Mouse (Mus musculus) lung, postnatal 0 days (tissue): ENCODE measurements around the gene Fzd2. TPM values are rescaled to one million over a fixed set of nuclear protein-coding genes. Genes with fewer than 3 reads are reported as not detected.

Source experiments
- ATAC-seq: fragments of 200-750 bp; cut with Nextera tagmentation; 2 replicates; pipeline ENCODE4 v1.8.0; 2017; ENCODE audit warnings: moderate library complexity
- DNase-seq: peaks from one replicate; pipeline ENCODE4 v3.0.0-alpha.2; 2016; ENCODE audit warnings: low spot score
- H3K27ac ChIP-seq: fragments of 300-500 bp; sonication (generic); 2 replicates; pipeline ENCODE4 v1.5.1; 2014; ENCODE audit warnings: antibody characterized with exemption, mild to moderate bottlenecking, low read length, mixed read lengths
- H3K27me3 ChIP-seq: fragments of 300-500 bp; sonication (generic); replicated peaks from 2 replicates; pipeline ENCODE4 v1.6.1; 2014; ENCODE audit warnings: low read length, mixed read lengths; ENCODE audit not compliant: insufficient read depth
- H3K36me3 ChIP-seq: fragments of 300-500 bp; sonication (generic); 2 replicates; pipeline ENCODE4 v1.6.1; 2014; ENCODE audit warnings: low read length, mixed read lengths; ENCODE audit not compliant: insufficient read depth
- H3K4me1 ChIP-seq: fragments of 300-500 bp; sonication (generic); 2 replicates; pipeline ENCODE4 v1.6.1; 2014; ENCODE audit warnings: antibody characterized with exemption, low read depth, low read length, mixed read lengths; ENCODE audit not compliant: insufficient read depth
- H3K4me2 ChIP-seq: fragments of 300-500 bp; sonication (generic); replicated peaks from 2 replicates; pipeline ENCODE4 v1.6.1; 2014; ENCODE audit warnings: low read depth, mild to moderate bottlenecking, low read length, moderate library complexity, mixed read lengths
- H3K4me3 ChIP-seq: fragments of 300-500 bp; sonication (generic); 2 replicates; pipeline ENCODE4 v1.5.1; 2014; ENCODE audit warnings: low read depth, low read length
- H3K9ac ChIP-seq: fragments of 300-500 bp; sonication (generic); replicated peaks from 2 replicates; pipeline ENCODE4 v1.6.1; 2014; ENCODE audit warnings: low read depth, mild to moderate bottlenecking
- H3K9me3 ChIP-seq: fragments of 300-500 bp; sonication (generic); 2 replicates; pipeline ENCODE4 v1.6.1; 2016; ENCODE audit warnings: low read length, mixed read lengths
- CTCF ChIP-seq: IDR thresholded peaks from 2 replicates; pipeline ENCODE4 v1.5.1; 2016; ENCODE audit warnings: antibody characterized with exemption, mild to moderate bottlenecking
- EP300 ChIP-seq: IDR thresholded peaks from 2 replicates; pipeline ENCODE4 v1.6.1; 2016; ENCODE audit warnings: antibody characterized with exemption, mild to moderate bottlenecking, control low read depth
- WGBS: fragments of 180-500 bp; shearing (Covaris S2); extraction: QIAGEN DNeasy Blood & Tissue Kit; methylation state at CpG from one replicate; pipeline ENCODE4 v1.1.7; 2014; 5-methylcytosine and 5-hydroxymethylcytosine counted together
- polyA plus RNA-seq: library from polyadenylated mRNA; unstranded; fragments of >200 nt; fragmentation: Nextera tagmentation; extraction: Ambion mirVana; gene quantifications from 2 replicates; pipeline ENCODE4 v1.2.1, GENCODE M21; 2015

Fzd2 gene
- polyA plus RNA-seq, 1 experiment from 2014 or later = 19.6 TPM

- H3K36me3 ChIP-seq = no peaks in the 10 kb centered on the region
- no peak overlapping the region for H3K4me2 ChIP-seq
- no peak overlapping the region for H3K4me3 ChIP-seq
- H3K27me3 ChIP-seq = 0 out of 2 replicates have a peak, but pooled peaks cover 3% of the 10 kb centered on the region
- 40% methylated on average over 4 of the region's 4 CpGs for WGBS
- DNase-seq = no peak
- H3K27ac ChIP-seq = no peak overlapping the region
- H3K4me1 ChIP-seq = no peaks in the 10 kb centered on the region
- no peak overlapping the region for H3K9ac ChIP-seq
- TF ChIP-seq CTCF (no peak), EP300 (no peak)
- no peak for ATAC-seq
- H3K9me3 ChIP-seq = no peaks in the 10 kb centered on the region
These were observed 6.1 kb downstream of the Fzd2 start for GRCm38 (mm10) chr11:102610260-102610659.

GRCm38 (mm10) chr11:102610675-102611316, 6.6 kb downstream of the Fzd2 start:
- Histone ChIP-seq H3K9ac (no peak overlapping the region), H3K4me3 (no peak overlapping the region), H3K36me3 (no peaks in the 10 kb centered on the region), H3K27ac (no peak overlapping the region), H3K9me3 (no peaks in the 10 kb centered on the region), H3K4me2 (no peak overlapping the region), H3K27me3 (no peaks in the 10 kb centered on the region), H3K4me1 (no peaks in the 10 kb centered on the region)
- DNase-seq = no peak
- TF ChIP-seq CTCF = no peak
- TF ChIP-seq EP300 = no peak
- no peak for ATAC-seq
- 26% methylated on average over 9 of the region's 9 CpGs for WGBS

GRCm38 (mm10) chr11:102611317-102611705, 7.1 kb downstream of the Fzd2 start:
- Histone ChIP-seq H3K27me3 (no peaks in the 10 kb centered on the region), H3K9ac (no peak overlapping the region), H3K36me3 (no peaks in the 10 kb centered on the region), H3K9me3 (no peaks in the 10 kb centered on the region), H3K4me2 (no peak overlapping the region), H3K4me3 (no peak overlapping the region), H3K27ac (no peak overlapping the region), H3K4me1 (no peaks in the 10 kb centered on the region)
- no peak for ATAC-seq
- 22% methylated on average over 6 of the region's 6 CpGs for WGBS
- no peak for DNase-seq
- TF ChIP-seq CTCF = no peak
- TF ChIP-seq EP300 = no peak

- TF ChIP-seq EP300 = no peak
- TF ChIP-seq CTCF = peak; percentile 39
- Histone ChIP-seq H3K9me3 (no peaks in the 10 kb centered on the region), H3K36me3 (no peaks in the 10 kb centered on the region), H3K27ac (no peak overlapping the region), H3K4me1 (peaks cover 7% of the 10 kb centered on the region; the same call in 1 of the 2 replicates), H3K4me3 (no peak overlapping the region), H3K9ac (no peak overlapping the region), H3K4me2 (no peak overlapping the region), H3K27me3 (no peaks in the 10 kb centered on the region)
- DNase-seq = no peak
- no peak for ATAC-seq
- 65% methylated on average over 2 of the region's 2 CpGs for WGBS
These were observed 15.3 kb downstream of the Fzd2 start for GRCm38 (mm10) chr11:102619449-102619848.

- TF ChIP-seq CTCF (no peak), EP300 (no peak; the same call in 1 of the 2 replicates)
- no peaks in the 10 kb centered on the region for H3K36me3 ChIP-seq
- no peaks in the 10 kb centered on the region for H3K9me3 ChIP-seq
- peak overlapping the region; percentile 1; the same call in 1 of the 2 replicates for H3K4me3 ChIP-seq
- H3K9ac ChIP-seq = no peak overlapping the region
- H3K27me3 ChIP-seq = no peaks in the 10 kb centered on the region
- DNase-seq (peak; percentile 79), ATAC-seq (peak; percentile 87)
- H3K4me1 ChIP-seq = peaks cover 7% of the 10 kb centered on the region; the same call in 1 of the 2 replicates
- peak overlapping the region; percentile 27 for H3K4me2 ChIP-seq
- H3K27ac ChIP-seq = peak overlapping the region; percentile 80
- WGBS = 11% methylated on average over 17 of the region's 17 CpGs
These were observed 19.9 kb downstream of the Fzd2 start for GRCm38 (mm10) chr11:102623876-102624789.

- DNase-seq (no peak), ATAC-seq (peak; percentile 34)
- H3K9ac ChIP-seq = no peak overlapping the region
- H3K27ac ChIP-seq = peak overlapping the region; percentile 80
- no peaks in the 10 kb centered on the region for H3K36me3 ChIP-seq
- H3K4me1 ChIP-seq = peaks cover 7% of the 10 kb centered on the region; the same call in 1 of the 2 replicates
- H3K4me2 ChIP-seq = no peak overlapping the region
- H3K4me3 ChIP-seq = no peak overlapping the region
- 32% methylated on average over 14 of the region's 14 CpGs for WGBS
- TF ChIP-seq EP300 = no peak
- TF ChIP-seq CTCF = no peak
- no peaks in the 10 kb centered on the region for H3K27me3 ChIP-seq
- no peaks in the 10 kb centered on the region for H3K9me3 ChIP-seq
These were observed 20.8 kb downstream of the Fzd2 start for GRCm38 (mm10) chr11:102624888-102625407.
